Mouse (Mus musculus) heart, postnatal 0 days (tissue): ENCODE measurements around the gene Fgfr2. TPM values are rescaled to one million over a fixed set of nuclear protein-coding genes. Genes with fewer than 3 reads are reported as not detected.

ENCODE experiments used
- ATAC-seq: fragments of 200-750 bp; cut with Nextera tagmentation; 2 replicates; pipeline ENCODE4 v1.8.0; 2017; ENCODE audit warnings: low read depth, moderate number of reproducible peaks, moderate library complexity; ENCODE audit not compliant: insufficient read depth
- DNase-seq: peaks from one replicate; pipeline ENCODE4 v3.0.0-alpha.2; 2016; ENCODE audit warnings: low spot score
- H3K27ac ChIP-seq: fragments of 300-500 bp; sonication (generic); 2 replicates; pipeline ENCODE4 v1.5.1; 2014; ENCODE audit warnings: low read depth, mild to moderate bottlenecking
- H3K27me3 ChIP-seq: fragments of 300-500 bp; sonication (generic); 2 replicates; pipeline ENCODE4 v1.6.1; 2014; ENCODE audit warnings: low read length, mixed read lengths; ENCODE audit not compliant: control insufficient read depth, insufficient read depth
- H3K36me3 ChIP-seq: fragments of 300-500 bp; sonication (generic); replicated peaks from 2 replicates; pipeline ENCODE4 v1.6.1; 2014; ENCODE audit warnings: low read length, mixed read lengths; ENCODE audit not compliant: control insufficient read depth, insufficient read depth
- H3K4me1 ChIP-seq: fragments of 300-500 bp; sonication (generic); 2 replicates; pipeline ENCODE4 v1.6.1; 2014; ENCODE audit warnings: antibody characterized with exemption; ENCODE audit not compliant: control insufficient read depth, insufficient read depth
- H3K4me2 ChIP-seq: fragments of 300-500 bp; sonication (generic); 2 replicates; pipeline ENCODE4 v1.6.1; 2014; ENCODE audit warnings: low read depth, mild to moderate bottlenecking, low read length, moderate library complexity
- H3K4me3 ChIP-seq: fragments of 300-500 bp; sonication (generic); 2 replicates; pipeline ENCODE4 v1.5.1; 2014; ENCODE audit warnings: low read depth, low read length
- H3K9ac ChIP-seq: fragments of 300-500 bp; sonication (generic); replicated peaks from 2 replicates; pipeline ENCODE4 v1.6.1; 2014; ENCODE audit warnings: low read depth, low read length, mixed read lengths
- H3K9me3 ChIP-seq: fragments of 300-500 bp; sonication (generic); replicated peaks from 2 replicates; pipeline ENCODE4 v1.6.1; 2016; ENCODE audit warnings: low read length; ENCODE audit not compliant: control insufficient read depth
- CTCF ChIP-seq: IDR thresholded peaks from 2 replicates; pipeline ENCODE4 v1.5.1; 2016; ENCODE audit warnings: antibody characterized with exemption, control low read depth, low read depth
- EP300 ChIP-seq: IDR thresholded peaks from 2 replicates; pipeline ENCODE4 v1.6.1; 2016; ENCODE audit warnings: antibody characterized with exemption, low read depth
- WGBS: fragments of 180-500 bp; shearing (Covaris S2); extraction: QIAGEN DNeasy Blood & Tissue Kit; methylation state at CpG from one replicate; pipeline ENCODE4 v1.1.7; 2014; 5-methylcytosine and 5-hydroxymethylcytosine counted together
- polyA plus RNA-seq: library from polyadenylated mRNA; unstranded; fragments of >200 nt; fragmentation: Nextera tagmentation; extraction: Ambion mirVana; gene quantifications from 2 replicates; pipeline ENCODE4 v1.2.1, GENCODE M21; 2015
- total RNA-seq: library from RNA; depleted of rRNA; stranded (reverse); fragments of >200 nt; gene quantifications from 2 replicates; pipeline ENCODE4 v1.2.3, GENCODE M21; 2014; ENCODE audit warnings: low replicate concordance

Fgfr2 gene
- total and polyA plus RNA-seq, 2 experiments from 2014 or later: 3.8 to 11.5 TPM

- DNase-seq: no peak
- H3K27ac ChIP-seq: no peak overlapping the region
- ATAC-seq: no peak
- no peak for TF ChIP-seq CTCF
- no peak for TF ChIP-seq EP300
- no peaks in the 10 kb centered on the region for H3K36me3 ChIP-seq
- WGBS: 78% methylated on average over 5 of the region's 5 CpGs
- H3K4me2 ChIP-seq: no peak overlapping the region
- no peak overlapping the region for H3K9ac ChIP-seq
- H3K4me1 ChIP-seq: no peaks in the 10 kb centered on the region; the same call in 1 of the 2 replicates
- H3K4me3 ChIP-seq: no peak overlapping the region
- H3K9me3 ChIP-seq: no peaks in the 10 kb centered on the region
- no peaks in the 10 kb centered on the region for H3K27me3 ChIP-seq
Observed at GRCm38 (mm10) chr7:132393014-132393406, 730.1 kb downstream of the Fgfr2 start.

- H3K9ac ChIP-seq: no peak overlapping the region
- ATAC-seq (no peak), DNase-seq (no peak)
- TF ChIP-seq EP300: no peak
- TF ChIP-seq CTCF: no peak
- 40% methylated on average over 13 of the region's 13 CpGs for WGBS
- no peak overlapping the region for H3K27ac ChIP-seq
- H3K27me3 ChIP-seq: no peaks in the 10 kb centered on the region
- no peaks in the 10 kb centered on the region; the same call in 1 of the 2 replicates for H3K4me1 ChIP-seq
- H3K36me3 ChIP-seq: no peaks in the 10 kb centered on the region
- no peaks in the 10 kb centered on the region for H3K9me3 ChIP-seq
- no peak overlapping the region for H3K4me3 ChIP-seq
- H3K4me2 ChIP-seq: no peak overlapping the region
Observed at GRCm38 (mm10) chr7:132392233-132393013, 730.7 kb downstream of the Fgfr2 start.

GRCm38 (mm10) chr7:132389473-132389872 lies 733.7 kb downstream of the Fgfr2 start:
- DNase-seq (peak; percentile 14), ATAC-seq (no peak)
- H3K4me1 ChIP-seq: no peaks in the 10 kb centered on the region; the same call in 1 of the 2 replicates
- no peak overlapping the region for H3K4me2 ChIP-seq
- H3K27ac ChIP-seq: no peak overlapping the region
- H3K9ac ChIP-seq: no peak overlapping the region
- WGBS: 50% methylated on average over 7 of the region's 7 CpGs
- no peaks in the 10 kb centered on the region for H3K27me3 ChIP-seq
- H3K4me3 ChIP-seq: no peak overlapping the region
- no peaks in the 10 kb centered on the region for H3K36me3 ChIP-seq
- TF ChIP-seq CTCF: no peak
- TF ChIP-seq EP300: no peak
- no peaks in the 10 kb centered on the region for H3K9me3 ChIP-seq

- TF ChIP-seq CTCF: no peak
- no peak for TF ChIP-seq EP300
- no peak for ATAC-seq
- Histone ChIP-seq H3K9me3 (no peaks in the 10 kb centered on the region), H3K27me3 (no peaks in the 10 kb centered on the region), H3K9ac (no peak overlapping the region), H3K4me1 (no peaks in the 10 kb centered on the region; the same call in 1 of the 2 replicates), H3K36me3 (no peaks in the 10 kb centered on the region), H3K27ac (no peak overlapping the region), H3K4me2 (no peak overlapping the region), H3K4me3 (no peak overlapping the region)
- DNase-seq: no peak
- WGBS: 75% methylated on average over 5 of the region's 5 CpGs
Observed at GRCm38 (mm10) chr7:132387507-132387906, 735.6 kb downstream of the Fgfr2 start.

GRCm38 (mm10) chr7:132386316-132386715 lies 736.8 kb downstream of the Fgfr2 start:
- ATAC-seq (no peak), DNase-seq (no peak)
- WGBS: 22% methylated on average over 8 of the region's 8 CpGs
- no peaks in the 10 kb centered on the region for H3K27me3 ChIP-seq
- TF ChIP-seq CTCF: no peak
- TF ChIP-seq EP300: no peak
- H3K4me2 ChIP-seq: no peak overlapping the region
- no peak overlapping the region for H3K4me3 ChIP-seq
- no peaks in the 10 kb centered on the region for H3K36me3 ChIP-seq
- no peak overlapping the region for H3K9ac ChIP-seq
- no peak overlapping the region for H3K27ac ChIP-seq
- no peaks in the 10 kb centered on the region; the same call in 1 of the 2 replicates for H3K4me1 ChIP-seq
- H3K9me3 ChIP-seq: no peaks in the 10 kb centered on the region
